Mouse (Mus musculus): Measurements from ENCODE around the gene Bend6. TPM values are rescaled to one million over a fixed set of nuclear protein-coding genes. Genes with fewer than 3 reads are reported as not detected.

Gene Bend6
- polyA plus RNA-seq, 1 experiment = 0.59 TPM

GRCm38 (mm10) chr1:33940364-33940928 lies 32.8 kb upstream of the Bend6 start:
- DNase-seq = no peak
- no peaks in the 10 kb centered on the region for H3K4me1 ChIP-seq (ENCODE audit: control insufficient read depth, insufficient read depth, low read length)
- TF ChIP-seq POLR2A (IDR thresholded peaks at IDR 0.05; ENCODE audit: borderline replicate concordance, extremely low read depth, low read depth, low read length) (no peak), CTCF (IDR thresholded peaks at IDR 0.05; ENCODE audit: insufficient read depth, low read length) (no peak)
- no peak overlapping the region for H3K4me3 ChIP-seq (replicated peaks; ENCODE audit: extremely low read depth, low read depth, low read length)
- 65% methylated on average over 11 of the region's 11 CpGs for WGBS

- Histone ChIP-seq H3K4me3 (replicated peaks; ENCODE audit: extremely low read depth, low read depth, low read length) (no peak overlapping the region), H3K4me1 (ENCODE audit: control insufficient read depth, insufficient read depth, low read length) (no peaks in the 10 kb centered on the region)
- 65% methylated on average over 5 of the region's 5 CpGs for WGBS
- no peak for TF ChIP-seq CTCF (IDR thresholded peaks at IDR 0.05; ENCODE audit: insufficient read depth, low read length)
- no peak for TF ChIP-seq POLR2A (IDR thresholded peaks at IDR 0.05; ENCODE audit: borderline replicate concordance, extremely low read depth, low read depth, low read length)
- no peak for DNase-seq
Observed at GRCm38 (mm10) chr1:33939828-33940227, 32.2 kb upstream of the Bend6 start.

- WGBS = 83% methylated on average over 3 of the region's 3 CpGs
- Histone ChIP-seq H3K4me1 (ENCODE audit: control insufficient read depth, insufficient read depth, low read length) (no peaks in the 10 kb centered on the region), H3K4me3 (replicated peaks; ENCODE audit: extremely low read depth, low read depth, low read length) (no peak overlapping the region)
- TF ChIP-seq POLR2A (IDR thresholded peaks at IDR 0.05; ENCODE audit: borderline replicate concordance, extremely low read depth, low read depth, low read length) (no peak), CTCF (IDR thresholded peaks at IDR 0.05; ENCODE audit: insufficient read depth, low read length) (no peak)
- no peak for DNase-seq
Observed at GRCm38 (mm10) chr1:33935946-33936345, 28.3 kb upstream of the Bend6 start.

- TF ChIP-seq CTCF (IDR thresholded peaks at IDR 0.05; ENCODE audit: insufficient read depth, low read length) (no peak), POLR2A (IDR thresholded peaks at IDR 0.05; ENCODE audit: borderline replicate concordance, extremely low read depth, low read depth, low read length) (no peak)
- Histone ChIP-seq H3K4me1 (ENCODE audit: control insufficient read depth, insufficient read depth, low read length) (no peaks in the 10 kb centered on the region), H3K4me3 (replicated peaks; ENCODE audit: extremely low read depth, low read depth, low read length) (no peak overlapping the region)
- WGBS = 69% methylated on average over 14 of the region's 14 CpGs
- no peak for DNase-seq
Observed at GRCm38 (mm10) chr1:33932845-33933499, 25.4 kb upstream of the Bend6 start.

- Histone ChIP-seq H3K4me1 (ENCODE audit: control insufficient read depth, insufficient read depth, low read length) (no peaks in the 10 kb centered on the region), H3K4me3 (replicated peaks; ENCODE audit: extremely low read depth, low read depth, low read length) (no peak overlapping the region)
- 89% methylated on average over 3 of the region's 3 CpGs for WGBS
- DNase-seq = no peak
- TF ChIP-seq POLR2A (IDR thresholded peaks at IDR 0.05; ENCODE audit: borderline replicate concordance, extremely low read depth, low read depth, low read length) = no peak
- no peak for TF ChIP-seq CTCF (IDR thresholded peaks at IDR 0.05; ENCODE audit: insufficient read depth, low read length)
Observed at GRCm38 (mm10) chr1:33932196-33932595, 24.6 kb upstream of the Bend6 start.

- no peaks in the 10 kb centered on the region for H3K4me1 ChIP-seq (ENCODE audit: control insufficient read depth, insufficient read depth, low read length)
- 89% methylated on average over 8 of the region's 8 CpGs for WGBS
- no peak overlapping the region for H3K4me3 ChIP-seq (replicated peaks; ENCODE audit: extremely low read depth, low read depth, low read length)
- TF ChIP-seq CTCF (IDR thresholded peaks at IDR 0.05; ENCODE audit: insufficient read depth, low read length) (no peak), POLR2A (IDR thresholded peaks at IDR 0.05; ENCODE audit: borderline replicate concordance, extremely low read depth, low read depth, low read length) (no peak)
- DNase-seq = no peak
Observed at GRCm38 (mm10) chr1:33931791-33932190, 24.2 kb upstream of the Bend6 start.

- TF ChIP-seq POLR2A (IDR thresholded peaks at IDR 0.05; ENCODE audit: borderline replicate concordance, extremely low read depth, low read depth, low read length) = no peak
- TF ChIP-seq CTCF (IDR thresholded peaks at IDR 0.05; ENCODE audit: insufficient read depth, low read length) = no peak
- Histone ChIP-seq H3K4me1 (ENCODE audit: control insufficient read depth, insufficient read depth, low read length) (no peaks in the 10 kb centered on the region), H3K4me3 (replicated peaks; ENCODE audit: extremely low read depth, low read depth, low read length) (no peak overlapping the region)
- 73% methylated on average over 7 of the region's 7 CpGs for WGBS
- no peak for DNase-seq
Observed at GRCm38 (mm10) chr1:33927466-33927865, 19.9 kb upstream of the Bend6 start.

GRCm38 (mm10) chr1:33925283-33925682 lies 17.7 kb upstream of the Bend6 start:
- H3K4me3 ChIP-seq (replicated peaks; ENCODE audit: extremely low read depth, low read depth, low read length) = no peak overlapping the region
- WGBS = 56% methylated on average over 3 of the region's 3 CpGs
- TF ChIP-seq CTCF (IDR thresholded peaks at IDR 0.05; ENCODE audit: insufficient read depth, low read length) (no peak), POLR2A (IDR thresholded peaks at IDR 0.05; ENCODE audit: borderline replicate concordance, extremely low read depth, low read depth, low read length) (no peak)
- H3K4me1 ChIP-seq (ENCODE audit: control insufficient read depth, insufficient read depth, low read length) = no peaks in the 10 kb centered on the region
- no peak for DNase-seq

- DNase-seq = no peak
- 65% methylated on average over 7 of the region's 7 CpGs for WGBS
- H3K4me1 ChIP-seq (ENCODE audit: control insufficient read depth, insufficient read depth, low read length) = no peaks in the 10 kb centered on the region
- H3K4me3 ChIP-seq (replicated peaks; ENCODE audit: extremely low read depth, low read depth, low read length) = no peak overlapping the region
- TF ChIP-seq CTCF (IDR thresholded peaks at IDR 0.05; ENCODE audit: insufficient read depth, low read length) (no peak), POLR2A (IDR thresholded peaks at IDR 0.05; ENCODE audit: borderline replicate concordance, extremely low read depth, low read depth, low read length) (no peak)
Observed at GRCm38 (mm10) chr1:33922975-33923374, 15.4 kb upstream of the Bend6 start.

GRCm38 (mm10) chr1:33916554-33916953 lies 8.9 kb upstream of the Bend6 start:
- WGBS = 85% methylated on average over 5 of the region's 5 CpGs
- H3K4me3 ChIP-seq (replicated peaks; ENCODE audit: extremely low read depth, low read depth, low read length) = no peak overlapping the region
- TF ChIP-seq POLR2A (IDR thresholded peaks at IDR 0.05; ENCODE audit: borderline replicate concordance, extremely low read depth, low read depth, low read length) (no peak), CTCF (IDR thresholded peaks at IDR 0.05; ENCODE audit: insufficient read depth, low read length) (no peak)
- no peaks in the 10 kb centered on the region for H3K4me1 ChIP-seq (ENCODE audit: control insufficient read depth, insufficient read depth, low read length)
- DNase-seq = no peak

Measured in lung, adult 2 months (tissue).